Mouse (Mus musculus) megakaryocyte, embryonic 14.5 days (primary cell): ENCODE data around the gene Sec11a.

ENCODE experiments used
- FLI1 ChIP-seq: IDR thresholded peaks from 2 replicates; pipeline ENCODE4 v1.6.1; 2012; ENCODE audit warnings: low read length, inconsistent platforms, mixed read lengths
- GATA1 ChIP-seq: IDR thresholded peaks from 3 replicates; pipeline ENCODE4 v1.6.1; 2012; ENCODE audit warnings: mixed read lengths, low read length, inconsistent platforms, borderline replicate concordance

DNA sequence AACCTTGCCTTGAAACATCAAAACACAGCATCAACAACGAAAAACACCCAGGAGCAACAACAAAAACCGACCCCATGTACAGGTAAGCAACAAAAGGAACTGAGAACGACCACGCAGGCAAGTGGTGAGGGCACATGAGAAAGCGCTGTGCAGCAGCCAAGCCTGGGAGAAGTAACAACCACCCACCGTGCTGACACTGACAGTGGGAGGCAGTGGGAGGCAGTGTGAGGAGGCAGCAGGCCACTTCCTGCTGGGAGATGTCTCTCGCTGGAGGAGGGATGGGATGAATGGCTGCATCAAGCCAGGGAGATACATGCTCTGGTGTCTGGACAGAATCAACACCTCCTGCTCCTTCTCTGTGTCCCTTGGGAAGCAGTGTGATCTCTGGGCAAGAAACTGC lies 50.4 kb downstream of the Sec11a start:
- TF ChIP-seq GATA1 (no peak), FLI1 (no peak)
